Mouse (Mus musculus) liver, embryonic 16.5 days (tissue): ENCODE results near the gene Epha4. TPM values are rescaled to one million over a fixed set of nuclear protein-coding genes. Genes with fewer than 3 reads are reported as not detected.

Experiments used
- ATAC-seq: fragments of 200-750 bp; cut with Nextera tagmentation; 2 replicates; pipeline ENCODE4 v1.8.0; 2017; ENCODE audit warnings: low read depth, mild to moderate bottlenecking, moderate number of reproducible peaks, moderate library complexity
- H3K27ac ChIP-seq: fragments of 300-500 bp; sonication (generic); 2 replicates; pipeline ENCODE4 v1.5.1; 2014; ENCODE audit warnings: mild to moderate bottlenecking, low read length
- H3K27me3 ChIP-seq: fragments of 300-500 bp; sonication (generic); 2 replicates; pipeline ENCODE4 v1.6.1; 2014; ENCODE audit warnings: low read depth, low read length, mixed read lengths; ENCODE audit not compliant: control insufficient read depth, insufficient read depth
- H3K36me3 ChIP-seq: fragments of 300-500 bp; sonication (generic); 2 replicates; pipeline ENCODE4 v1.6.1; 2014; ENCODE audit warnings: mild to moderate bottlenecking; ENCODE audit not compliant: control insufficient read depth, insufficient read depth
- H3K4me1 ChIP-seq: fragments of 300-500 bp; sonication (generic); 2 replicates; pipeline ENCODE4 v1.6.1; 2014; ENCODE audit warnings: low read depth, low read length, mixed read lengths; ENCODE audit not compliant: control insufficient read depth
- H3K4me2 ChIP-seq: fragments of 300-500 bp; sonication (generic); 2 replicates; pipeline ENCODE4 v1.6.1; 2014; ENCODE audit warnings: low read depth, low read length, mixed read lengths
- H3K4me3 ChIP-seq: fragments of 300-500 bp; sonication (generic); 2 replicates; pipeline ENCODE4 v1.5.1; 2014; ENCODE audit warnings: low read depth, mild to moderate bottlenecking, low read length
- H3K9ac ChIP-seq: fragments of 300-500 bp; sonication (generic); 2 replicates; pipeline ENCODE4 v1.6.1; 2014; ENCODE audit warnings: low read depth, low read length
- H3K9me3 ChIP-seq: fragments of 300-500 bp; sonication (generic); replicated peaks from 2 replicates; pipeline ENCODE4 v1.6.1; 2016; ENCODE audit warnings: low read length; ENCODE audit not compliant: control insufficient read depth
- WGBS: fragments of 180-500 bp; shearing (Covaris S2); extraction: QIAGEN DNeasy Blood & Tissue Kit; methylation state at CpG from one replicate; pipeline ENCODE4 v1.1.7; 2014; ENCODE audit not compliant: insufficient replicate concordance; 5-methylcytosine and 5-hydroxymethylcytosine counted together
- polyA plus RNA-seq: library from polyadenylated mRNA; unstranded; fragments of >200 nt; fragmentation: Nextera tagmentation; extraction: Ambion mirVana; gene quantifications from 2 replicates; pipeline ENCODE4 v1.2.1, GENCODE M21; 2015

The Epha4 gene
- polyA plus RNA-seq, 1 experiment from 2014 or later = 0.30 TPM

GRCm38 (mm10) chr1:77532576-77533183 lies 17.8 kb upstream of the Epha4 start:
- H3K4me2 ChIP-seq = no peak overlapping the region
- H3K27ac ChIP-seq = no peak overlapping the region
- H3K9me3 ChIP-seq = no peaks in the 10 kb centered on the region
- H3K4me1 ChIP-seq = no peaks in the 10 kb centered on the region
- no peaks in the 10 kb centered on the region for H3K36me3 ChIP-seq
- no peak overlapping the region for H3K9ac ChIP-seq
- WGBS = 34% methylated on average over 6 of the region's 6 CpGs
- H3K4me3 ChIP-seq = no peak overlapping the region
- ATAC-seq = no peak
- H3K27me3 ChIP-seq = no peaks in the 10 kb centered on the region

- Histone ChIP-seq H3K36me3 (no peaks in the 10 kb centered on the region), H3K9me3 (no peaks in the 10 kb centered on the region), H3K27me3 (no peaks in the 10 kb centered on the region), H3K27ac (no peak overlapping the region), H3K4me1 (no peaks in the 10 kb centered on the region), H3K9ac (no peak overlapping the region), H3K4me2 (no peak overlapping the region), H3K4me3 (no peak overlapping the region)
- ATAC-seq = no peak
- WGBS = 43% methylated on average over 5 of the region's 5 CpGs
These were observed 17.2 kb upstream of the Epha4 start for GRCm38 (mm10) chr1:77531934-77532575.

- 53% methylated on average over 8 of the region's 8 CpGs for WGBS
- Histone ChIP-seq H3K9me3 (no peaks in the 10 kb centered on the region), H3K4me2 (no peak overlapping the region), H3K27me3 (no peaks in the 10 kb centered on the region), H3K27ac (no peak overlapping the region), H3K4me3 (no peak overlapping the region), H3K9ac (no peak overlapping the region), H3K4me1 (no peaks in the 10 kb centered on the region), H3K36me3 (no peaks in the 10 kb centered on the region)
- ATAC-seq = no peak
These were observed 10.2 kb upstream of the Epha4 start for GRCm38 (mm10) chr1:77525082-77525481.

- Histone ChIP-seq H3K4me1 (no peaks in the 10 kb centered on the region), H3K27ac (no peak overlapping the region), H3K4me2 (no peak overlapping the region), H3K36me3 (no peaks in the 10 kb centered on the region), H3K4me3 (no peak overlapping the region), H3K9ac (no peak overlapping the region), H3K9me3 (no peaks in the 10 kb centered on the region), H3K27me3 (no peaks in the 10 kb centered on the region)
- ATAC-seq = no peak
- 57% methylated on average over 2 of the region's 2 CpGs for WGBS
These were observed 8.5 kb upstream of the Epha4 start for GRCm38 (mm10) chr1:77523354-77523753.

GRCm38 (mm10) chr1:77521640-77522539 lies 7.0 kb upstream of the Epha4 start:
- WGBS = 39% methylated on average over 17 of the region's 17 CpGs
- Histone ChIP-seq H3K27me3 (peaks cover under 1% of the 10 kb centered on the region), H3K9me3 (no peaks in the 10 kb centered on the region), H3K27ac (no peak overlapping the region), H3K36me3 (no peaks in the 10 kb centered on the region), H3K4me1 (no peaks in the 10 kb centered on the region), H3K9ac (no peak overlapping the region), H3K4me2 (no peak overlapping the region), H3K4me3 (no peak overlapping the region)
- ATAC-seq = no peak

GRCm38 (mm10) chr1:77518715-77519114 lies 3.8 kb upstream of the Epha4 start:
- no peak for ATAC-seq
- Histone ChIP-seq H3K36me3 (no peaks in the 10 kb centered on the region), H3K27ac (no peak overlapping the region), H3K9me3 (no peaks in the 10 kb centered on the region), H3K4me3 (no peak overlapping the region), H3K27me3 (peaks cover 31% of the 10 kb centered on the region), H3K9ac (no peak overlapping the region), H3K4me1 (peaks cover 3% of the 10 kb centered on the region), H3K4me2 (no peak overlapping the region)
- 42% methylated on average over 3 of the region's 3 CpGs for WGBS

- Histone ChIP-seq H3K27me3 (peaks cover 45% of the 10 kb centered on the region), H3K9ac (no peak overlapping the region), H3K9me3 (no peaks in the 10 kb centered on the region), H3K27ac (no peak overlapping the region), H3K36me3 (no peaks in the 10 kb centered on the region), H3K4me2 (peak overlapping the region; percentile 68), H3K4me1 (peaks cover 3% of the 10 kb centered on the region), H3K4me3 (peak overlapping the region; percentile 58)
- WGBS = 2% methylated on average over 36 of the region's 36 CpGs
- ATAC-seq = peak; percentile 49
These were observed 1.5 kb upstream of the Epha4 start for GRCm38 (mm10) chr1:77516203-77516991.

GRCm38 (mm10) chr1:77515651-77515981 lies 728 bp upstream of the Epha4 start:
- 2% methylated on average over 12 of the region's 12 CpGs for WGBS
- no peaks in the 10 kb centered on the region for H3K36me3 ChIP-seq
- H3K9ac ChIP-seq = no peak overlapping the region
- H3K4me1 ChIP-seq = peaks cover 3% of the 10 kb centered on the region
- no peaks in the 10 kb centered on the region for H3K9me3 ChIP-seq
- H3K27ac ChIP-seq = no peak overlapping the region
- no peak for ATAC-seq
- peak overlapping the region; percentile 68 for H3K4me2 ChIP-seq
- H3K27me3 ChIP-seq = peaks cover 45% of the 10 kb centered on the region
- peak overlapping the region; percentile 58 for H3K4me3 ChIP-seq
